Mouse (Mus musculus): ENCODE results near the gene Got1. TPM values are rescaled to one million over a fixed set of nuclear protein-coding genes. Genes with fewer than 3 reads are reported as not detected.

Gene Got1
- 118 and 127 TPM in 2 replicates for polyA plus RNA-seq (2015; fragmentation: Nextera tagmentation; extraction: Ambion mirVana)

- no peaks in the 10 kb centered on the region for H3K9me3 ChIP-seq (replicated peaks)
- WGBS, result 0% methylated on average over 58 of the region's 58 CpGs
- no peaks in the 10 kb centered on the region for H3K36me3 ChIP-seq
- no peaks in the 10 kb centered on the region for H3K27me3 ChIP-seq (replicated peaks)
- H3K27ac ChIP-seq (replicated peaks), result peak within 1 kb of the TSS; percentile 89
- H3K4me3 ChIP-seq (replicated peaks), result peak within 1 kb of the TSS; percentile 82
- H3K4me2 ChIP-seq, result peak within 1 kb of the TSS; percentile 82
- ATAC-seq (ENCODE audit: low FRiP score), result peak; percentile 100
- H3K9ac ChIP-seq (replicated peaks), result peak within 1 kb of the TSS; percentile 80
- H3K4me1 ChIP-seq, result peaks cover 47% of the 10 kb centered on the region
These were observed at the start of gene Got1 for GRCm38 (mm10) chr19:43524187-43525103. Got1 (minus strand) TSS chr19:43524605.

GRCm38 (mm10) chr19:43570831-43571790 lies 46.7 kb upstream of the Got1 start:
- no peaks in the 10 kb centered on the region for H3K36me3 ChIP-seq
- peaks cover 54% of the 10 kb centered on the region for H3K27me3 ChIP-seq (replicated peaks)
- H3K4me2 ChIP-seq, result peak overlapping the region; percentile 82
- H3K4me1 ChIP-seq, result peaks cover 11% of the 10 kb centered on the region; the same call in 1 of the 2 replicates
- peak overlapping the region; percentile 53 for H3K9ac ChIP-seq (replicated peaks)
- no peaks in the 10 kb centered on the region for H3K9me3 ChIP-seq (replicated peaks)
- peak overlapping the region; percentile 50 for H3K4me3 ChIP-seq (replicated peaks)
- WGBS, result 15% methylated on average over 32 of the region's 32 CpGs
- peak; percentile 93 for ATAC-seq (ENCODE audit: low FRiP score)
- H3K27ac ChIP-seq (replicated peaks), result 0 out of 2 replicates have a peak overlapping the region, but pooled peaks have one; percentile 23

DNA sequence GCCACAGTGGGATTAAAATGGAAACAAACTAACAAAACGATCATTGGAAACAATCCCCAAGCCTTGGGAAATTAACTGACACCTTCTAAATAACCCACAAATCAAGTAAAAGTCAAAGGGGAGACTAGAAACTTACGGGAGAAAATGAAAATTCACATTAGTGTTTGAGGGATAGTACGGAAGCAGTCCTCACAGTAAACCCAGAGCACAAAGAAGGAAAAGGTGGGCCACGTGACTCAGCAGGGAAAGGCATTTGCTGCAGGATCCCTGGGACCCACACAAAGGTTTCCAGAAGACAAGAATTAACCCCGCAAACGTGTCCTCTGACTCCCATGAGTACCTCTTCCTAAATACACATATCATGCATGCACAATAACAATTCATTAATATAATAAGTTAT lies 44.7 kb upstream of the Got1 start:
- no peak overlapping the region for H3K4me2 ChIP-seq
- H3K27ac ChIP-seq (replicated peaks), result no peak overlapping the region
- WGBS, result 62% methylated on average over 6 of the region's 6 CpGs
- ATAC-seq (ENCODE audit: low FRiP score), result no peak
- H3K9me3 ChIP-seq (replicated peaks), result no peaks in the 10 kb centered on the region
- H3K36me3 ChIP-seq, result no peaks in the 10 kb centered on the region
- H3K4me1 ChIP-seq, result peaks cover 11% of the 10 kb centered on the region; the same call in 1 of the 2 replicates
- H3K4me3 ChIP-seq (replicated peaks), result no peak overlapping the region
- no peak overlapping the region for H3K9ac ChIP-seq (replicated peaks)
- H3K27me3 ChIP-seq (replicated peaks), result peaks cover 41% of the 10 kb centered on the region

- Histone ChIP-seq H3K4me1 (peaks cover 11% of the 10 kb centered on the region; the same call in 1 of the 2 replicates), H3K27me3 (replicated peaks) (peaks cover 33% of the 10 kb centered on the region), H3K9ac (replicated peaks) (no peak overlapping the region), H3K27ac (replicated peaks) (no peak overlapping the region), H3K4me2 (no peak overlapping the region), H3K4me3 (replicated peaks) (no peak overlapping the region), H3K9me3 (replicated peaks) (no peaks in the 10 kb centered on the region), H3K36me3 (no peaks in the 10 kb centered on the region)
- no peak for ATAC-seq (ENCODE audit: low FRiP score)
- 51% methylated on average over 9 of the region's 9 CpGs for WGBS
These were observed 43.9 kb upstream of the Got1 start for GRCm38 (mm10) chr19:43568298-43568697.

DNA sequence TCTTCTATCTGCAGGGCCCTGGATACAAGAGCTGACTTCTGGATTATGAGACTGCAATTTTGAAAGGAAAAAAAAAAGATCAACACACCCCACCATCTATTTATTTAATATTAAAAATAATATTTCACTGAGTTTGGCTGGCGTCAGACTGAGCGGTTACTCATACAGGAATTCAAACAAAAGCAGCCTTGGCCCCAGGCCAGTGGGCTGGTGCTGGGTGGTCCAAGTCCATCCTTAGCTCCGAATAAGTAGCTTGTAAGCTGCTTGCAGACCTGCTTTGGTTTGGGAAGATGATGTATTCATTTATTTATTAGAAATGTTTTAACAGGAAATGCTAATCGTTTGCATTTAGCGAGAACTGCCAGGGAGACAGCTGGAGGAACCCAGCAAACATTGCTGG lies 38.8 kb upstream of the Got1 start:
- Histone ChIP-seq H3K4me1 (no peaks in the 10 kb centered on the region), H3K4me2 (no peak overlapping the region), H3K9me3 (replicated peaks) (no peaks in the 10 kb centered on the region), H3K27me3 (replicated peaks) (peaks cover 6% of the 10 kb centered on the region), H3K36me3 (no peaks in the 10 kb centered on the region), H3K4me3 (replicated peaks) (no peak overlapping the region), H3K9ac (replicated peaks) (no peak overlapping the region), H3K27ac (replicated peaks) (no peak overlapping the region)
- WGBS, result 80% methylated on average over 5 of the region's 5 CpGs
- no peak for ATAC-seq (ENCODE audit: low FRiP score)

DNA sequence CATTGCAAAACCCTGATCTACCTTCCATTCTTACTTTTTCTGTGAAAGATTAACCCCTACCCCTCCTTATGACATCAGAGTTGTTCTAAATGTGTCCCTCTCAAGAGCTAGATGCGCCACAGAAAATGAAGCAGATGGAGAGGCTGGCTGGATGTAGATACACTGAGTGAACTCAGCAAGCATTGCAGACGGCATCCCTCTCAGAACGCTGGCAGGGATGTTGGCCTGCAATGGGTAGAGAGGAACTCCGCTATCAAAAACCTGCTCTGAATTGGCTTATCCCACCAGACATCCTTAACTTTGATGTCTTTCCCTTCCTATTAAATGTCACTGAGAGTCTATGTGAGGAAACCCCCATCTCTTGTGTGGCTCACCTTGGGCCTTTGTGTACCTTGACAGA lies 37.4 kb upstream of the Got1 start:
- Histone ChIP-seq H3K4me1 (no peaks in the 10 kb centered on the region), H3K27me3 (replicated peaks) (no peaks in the 10 kb centered on the region), H3K9ac (replicated peaks) (no peak overlapping the region), H3K27ac (replicated peaks) (no peak overlapping the region), H3K4me3 (replicated peaks) (no peak overlapping the region), H3K4me2 (no peak overlapping the region), H3K36me3 (no peaks in the 10 kb centered on the region), H3K9me3 (replicated peaks) (no peaks in the 10 kb centered on the region)
- no peak for ATAC-seq (ENCODE audit: low FRiP score)
- 88% methylated on average over 4 of the region's 4 CpGs for WGBS

DNA sequence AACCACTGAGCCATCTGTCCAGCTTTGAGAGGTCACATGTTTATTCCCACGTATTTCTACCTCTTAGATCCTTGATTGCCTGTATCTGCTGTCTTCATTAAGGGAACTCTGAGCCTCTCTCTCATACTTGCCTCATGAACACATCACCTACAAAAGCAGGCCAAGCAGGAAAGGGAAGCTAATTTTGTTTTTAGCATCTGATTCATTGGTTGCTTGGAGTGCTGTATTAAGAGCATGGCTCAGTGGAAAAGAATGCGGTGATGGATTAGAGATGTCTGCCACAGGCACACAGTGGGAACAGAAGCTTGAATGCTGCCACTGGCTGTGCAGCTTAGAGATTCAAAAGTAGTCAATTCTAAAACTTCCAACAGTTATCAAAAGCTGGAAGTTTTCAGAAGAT lies 35.8 kb upstream of the Got1 start:
- Histone ChIP-seq H3K9me3 (replicated peaks) (no peaks in the 10 kb centered on the region), H3K27me3 (replicated peaks) (no peaks in the 10 kb centered on the region), H3K9ac (replicated peaks) (no peak overlapping the region), H3K4me3 (replicated peaks) (no peak overlapping the region), H3K27ac (replicated peaks) (no peak overlapping the region), H3K36me3 (no peaks in the 10 kb centered on the region), H3K4me2 (no peak overlapping the region), H3K4me1 (no peaks in the 10 kb centered on the region)
- ATAC-seq (ENCODE audit: low FRiP score), result no peak
- 89% methylated on average over 2 of the region's 2 CpGs for WGBS

DNA sequence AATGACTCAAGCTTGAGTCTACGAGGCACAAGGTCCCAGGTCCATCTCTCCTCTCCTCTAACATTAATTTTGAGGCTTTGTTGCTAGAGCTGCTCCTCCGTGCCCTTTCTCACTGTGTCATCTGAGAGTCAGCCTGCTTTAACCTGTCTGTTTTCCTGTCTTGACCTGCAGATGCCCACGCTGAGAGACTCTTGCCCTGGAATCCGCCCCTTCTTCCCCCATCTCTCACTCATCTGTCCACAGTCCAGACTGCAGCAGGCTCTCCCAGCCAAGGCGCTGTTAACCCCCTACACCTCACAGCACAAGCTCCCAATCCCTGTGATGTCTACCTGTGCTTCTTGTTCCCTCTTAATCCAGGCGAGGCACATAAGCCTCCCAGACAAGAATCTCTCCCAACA lies 27.1 kb upstream of the Got1 start:
- no peaks in the 10 kb centered on the region for H3K36me3 ChIP-seq
- no peaks in the 10 kb centered on the region for H3K9me3 ChIP-seq (replicated peaks)
- ATAC-seq (ENCODE audit: low FRiP score), result no peak
- H3K4me3 ChIP-seq (replicated peaks), result no peak overlapping the region
- H3K27ac ChIP-seq (replicated peaks), result no peak overlapping the region
- H3K4me2 ChIP-seq, result no peak overlapping the region
- 79% methylated on average over 6 of the region's 6 CpGs for WGBS
- H3K9ac ChIP-seq (replicated peaks), result no peak overlapping the region
- no peaks in the 10 kb centered on the region for H3K27me3 ChIP-seq (replicated peaks)
- H3K4me1 ChIP-seq, result peaks cover 5% of the 10 kb centered on the region

DNA sequence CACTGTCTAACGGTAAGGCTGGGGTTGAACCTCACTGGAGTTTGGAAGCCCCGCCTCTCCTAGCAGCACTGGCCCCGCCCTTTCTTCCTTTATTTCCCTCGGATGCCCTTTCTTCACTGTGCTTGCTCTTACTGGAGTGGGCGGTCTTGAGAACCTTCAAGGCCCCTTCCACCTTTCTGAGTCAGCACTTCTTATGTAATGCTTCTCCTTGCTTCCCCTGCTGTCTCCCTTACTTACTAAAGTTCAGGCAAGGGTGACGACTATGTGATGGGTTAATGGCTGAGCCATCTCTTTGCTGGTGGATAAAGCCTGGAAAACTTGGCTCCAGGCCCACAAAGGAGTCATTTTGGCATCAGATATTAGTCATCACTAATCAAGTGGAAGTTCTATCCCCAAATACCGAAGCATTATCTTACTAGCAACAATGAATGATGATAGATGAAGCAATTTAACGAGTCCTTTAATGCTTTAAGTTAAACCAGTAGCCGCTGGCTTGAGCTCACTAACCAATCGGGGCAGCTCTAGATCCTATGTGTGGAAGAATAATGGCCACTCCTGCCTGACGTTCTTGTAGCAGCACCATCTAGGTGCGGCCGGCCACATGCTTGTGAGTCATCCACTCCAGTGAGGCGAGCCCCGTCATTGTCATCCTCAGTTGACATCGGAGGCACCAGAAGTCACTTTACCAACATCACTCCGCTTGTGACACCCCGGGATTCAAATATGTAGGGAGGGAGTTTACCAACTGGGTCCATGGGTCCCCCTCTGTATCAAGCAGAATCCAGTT lies 26.5 kb upstream of the Got1 start:
- H3K4me2 ChIP-seq, result no peak overlapping the region
- H3K4me1 ChIP-seq, result peaks cover 11% of the 10 kb centered on the region
- H3K27me3 ChIP-seq (replicated peaks), result no peaks in the 10 kb centered on the region
- no peak for ATAC-seq (ENCODE audit: low FRiP score)
- no peaks in the 10 kb centered on the region for H3K9me3 ChIP-seq (replicated peaks)
- WGBS, result 88% methylated on average over 18 of the region's 18 CpGs
- no peak overlapping the region for H3K9ac ChIP-seq (replicated peaks)
- H3K27ac ChIP-seq (replicated peaks), result no peak overlapping the region
- no peaks in the 10 kb centered on the region for H3K36me3 ChIP-seq
- H3K4me3 ChIP-seq (replicated peaks), result no peak overlapping the region

DNA sequence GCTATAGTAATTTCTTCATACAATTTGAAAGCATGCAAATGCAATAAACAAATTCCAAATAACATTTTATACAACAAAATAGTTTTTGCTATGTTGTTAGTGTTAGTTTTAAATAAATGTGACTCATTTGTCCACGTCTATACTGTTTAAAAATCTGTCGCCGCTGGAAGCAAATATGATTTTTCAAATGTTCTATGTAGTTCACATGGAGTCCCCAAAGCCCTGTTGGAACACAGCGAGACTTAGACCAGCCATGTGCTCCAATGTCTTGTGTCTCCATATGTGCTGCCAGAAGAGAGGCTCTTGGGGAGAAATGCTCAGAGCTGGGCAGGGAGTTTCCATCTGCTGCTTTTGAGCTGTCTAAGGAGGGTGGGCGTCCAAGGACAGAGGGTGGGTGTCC lies 23.7 kb upstream of the Got1 start:
- Histone ChIP-seq H3K9ac (replicated peaks) (no peak overlapping the region), H3K4me2 (no peak overlapping the region), H3K27me3 (replicated peaks) (no peaks in the 10 kb centered on the region), H3K9me3 (replicated peaks) (no peaks in the 10 kb centered on the region), H3K27ac (replicated peaks) (no peak overlapping the region), H3K4me1 (peaks cover 11% of the 10 kb centered on the region), H3K36me3 (no peaks in the 10 kb centered on the region), H3K4me3 (replicated peaks) (no peak overlapping the region)
- 86% methylated on average over 5 of the region's 5 CpGs for WGBS
- ATAC-seq (ENCODE audit: low FRiP score), result no peak

All from neural tube, embryonic 15.5 days (tissue).